Mouse (Mus musculus) liver, adult 2 months (tissue): ENCODE data around the gene Pkdcc.

Experiments
- CTCF ChIP-seq: fragments of 200-500 bp; IDR thresholded peaks from 2 replicates; pipeline ENCODE4 v1.5.1; 2011; ENCODE audit warnings: low read depth, low read length, control low read depth
- POLR2A ChIP-seq: fragments of 200-500 bp; IDR thresholded peaks from 2 replicates; pipeline ENCODE4 v1.6.1; 2011; ENCODE audit warnings: low read length, control low read depth; ENCODE audit not compliant: insufficient read depth; ENCODE audit errors: extremely low read depth

DNA sequence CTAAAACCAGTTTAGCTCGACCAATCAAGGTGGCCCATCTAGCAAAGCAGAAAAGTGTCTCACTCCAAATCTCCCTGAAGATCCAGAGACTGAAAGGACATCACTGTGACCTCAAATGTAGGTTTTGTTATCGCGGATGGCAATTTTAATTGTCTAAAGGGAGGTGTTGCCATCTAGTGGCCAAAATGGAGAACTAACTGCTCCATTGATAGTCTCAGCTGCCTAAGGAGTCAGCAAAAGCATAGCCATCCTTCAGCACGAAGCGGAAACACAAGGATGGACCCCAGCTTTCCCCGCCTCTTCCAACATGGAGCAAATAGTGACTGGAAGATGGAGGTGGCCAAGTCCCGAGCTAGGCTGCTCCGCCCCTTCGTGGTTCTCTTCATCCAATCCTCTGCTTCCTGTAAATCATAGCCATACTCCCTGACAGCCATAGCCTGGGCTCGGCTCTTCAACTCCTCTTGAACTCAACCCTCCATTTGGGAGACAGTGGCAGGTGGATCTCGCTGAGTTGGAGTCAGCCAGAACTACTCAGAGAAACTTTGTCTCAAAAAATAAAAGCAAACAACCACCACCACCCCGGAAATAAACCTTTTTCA, 38.1 kb downstream of the Pkdcc start:
- TF ChIP-seq POLR2A (no peak), CTCF (peak; percentile 40; the same call in 1 of the 2 replicates)
